Mouse (Mus musculus) thymus, adult 2 months (tissue): ENCODE data around the gene Snrpa1.
A peak's percentile ranks its signal among the peaks of the same experiment; 100 is the strongest.

Experiments
- CTCF ChIP-seq: fragments of 200-500 bp; IDR thresholded peaks from 2 replicates; pipeline ENCODE4 v1.5.1; 2012; ENCODE audit warnings: mild to moderate bottlenecking, control low read depth, low read length, moderate library complexity, borderline replicate concordance; ENCODE audit not compliant: control insufficient read depth, poor library complexity, insufficient read depth; ENCODE audit errors: extremely low read depth
- POLR2A ChIP-seq: fragments of 200-500 bp; IDR thresholded peaks from 2 replicates; pipeline ENCODE4 v1.6.1; 2012; ENCODE audit warnings: mild to moderate bottlenecking, low read length, control low read depth, moderate library complexity; ENCODE audit not compliant: control insufficient read depth, poor library complexity, insufficient read depth; ENCODE audit errors: extremely low read depth

DNA sequence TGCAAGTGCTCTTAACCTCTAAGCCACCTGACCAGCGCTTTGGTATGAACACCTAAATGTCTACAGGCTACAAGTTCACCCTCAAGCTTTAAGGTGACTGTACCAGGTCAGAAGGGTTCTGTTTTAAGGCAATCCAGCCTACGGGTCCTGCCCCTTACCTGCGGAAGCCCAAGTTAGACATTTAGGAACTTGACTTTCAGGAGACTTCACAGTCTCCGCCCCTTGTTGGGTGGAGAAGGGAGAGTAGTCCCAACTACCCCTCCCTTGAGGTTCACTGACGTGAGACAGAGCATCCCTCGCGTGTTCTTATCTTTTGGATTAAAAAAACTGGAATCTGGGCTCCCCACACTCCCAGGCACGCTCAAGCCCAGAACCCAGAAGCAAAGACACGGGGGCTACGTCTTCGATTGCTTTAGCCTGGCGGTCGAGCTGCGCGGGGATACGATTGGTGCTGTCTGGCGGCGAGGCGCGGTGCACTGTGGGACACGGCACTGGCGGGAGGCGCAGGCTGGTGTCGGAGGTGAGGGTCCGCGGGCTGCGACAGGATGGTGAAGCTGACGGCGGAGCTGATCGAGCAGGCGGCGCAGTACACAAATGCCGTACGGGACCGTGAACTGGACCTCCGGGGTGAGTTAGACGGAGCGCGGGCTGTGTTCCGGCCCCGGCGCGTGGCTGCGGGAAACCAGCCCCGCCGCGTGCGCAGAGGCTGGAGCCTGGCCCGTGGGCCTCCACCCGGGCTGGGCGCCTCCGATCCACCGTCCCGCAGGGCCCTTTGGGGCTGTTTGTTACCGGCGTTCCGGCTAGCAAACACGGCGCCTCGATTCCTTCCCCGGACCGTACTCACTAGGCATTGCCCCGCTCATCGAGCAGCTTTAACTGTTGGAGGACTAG is 1.5 kb downstream of the Snrpa1 start:
- no peak for TF ChIP-seq CTCF
- peak; percentile 72; the same call in 1 of the 2 replicates for TF ChIP-seq POLR2A
